Mouse (Mus musculus): ENCODE data around the gene 3110082I17Rik.

DNA sequence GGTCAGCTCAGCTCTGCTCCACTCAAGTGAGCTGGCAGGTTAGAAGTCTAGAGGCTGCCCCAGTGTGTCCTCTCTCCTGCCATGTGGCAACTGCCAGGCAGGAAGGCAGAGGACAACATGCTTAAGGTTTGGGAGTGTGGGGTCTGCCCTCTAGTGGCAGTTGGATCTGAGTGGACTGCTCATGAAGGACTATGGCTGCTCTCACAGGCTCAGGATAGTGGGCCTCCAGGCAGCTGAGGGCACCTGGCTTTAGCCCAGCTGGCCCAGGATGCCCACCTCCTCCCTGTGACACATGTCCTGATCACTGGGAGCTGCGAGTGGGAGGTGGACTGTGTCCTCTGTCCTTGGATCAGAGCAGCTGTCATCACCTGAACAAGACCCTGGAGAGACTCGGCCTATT, 101.7 kb downstream of the 3110082I17Rik start:
- TF ChIP-seq CTCF (IDR thresholded peaks at IDR 0.05; ENCODE audit: low read depth), result peak; percentile 87
- TF ChIP-seq EP300 (IDR thresholded peaks at IDR 0.05; ENCODE audit: low read depth), result no peak

Measured in liver, embryonic 14.5 days (tissue).